Mouse (Mus musculus) stomach, embryonic 15.5 days (tissue): ENCODE measurements around the gene Mff. TPM values are rescaled to one million over a fixed set of nuclear protein-coding genes. Genes with fewer than 3 reads are reported as not detected.

Experiments
- ATAC-seq: fragments of 200-750 bp; cut with Nextera tagmentation; 2 replicates; pipeline ENCODE4 v1.8.0; 2017; ENCODE audit warnings: low read depth, moderate number of reproducible peaks, moderate TSS enrichment; ENCODE audit not compliant: insufficient read depth, low FRiP score
- H3K27ac ChIP-seq: fragments of 300-500 bp; sonication (generic); 2 replicates; pipeline ENCODE4 v1.5.1; 2015; ENCODE audit warnings: mild to moderate bottlenecking, inconsistent platforms
- H3K27me3 ChIP-seq: fragments of 300-500 bp; sonication (generic); replicated peaks from 2 replicates; pipeline ENCODE4 v1.6.1; 2015; ENCODE audit warnings: inconsistent platforms
- H3K36me3 ChIP-seq: fragments of 300-500 bp; sonication (generic); 2 replicates; pipeline ENCODE4 v1.6.1; 2015; ENCODE audit warnings: inconsistent platforms
- H3K4me1 ChIP-seq: fragments of 300-500 bp; sonication (generic); 2 replicates; pipeline ENCODE4 v1.6.1; 2015; ENCODE audit warnings: inconsistent platforms
- H3K4me2 ChIP-seq: fragments of 300-500 bp; sonication (generic); 2 replicates; pipeline ENCODE4 v1.6.1; 2015; ENCODE audit warnings: mild to moderate bottlenecking, inconsistent platforms
- H3K4me3 ChIP-seq: fragments of 300-500 bp; sonication (generic); replicated peaks from 2 replicates; pipeline ENCODE4 v1.5.1; 2015; ENCODE audit warnings: inconsistent platforms
- H3K9ac ChIP-seq: fragments of 300-500 bp; sonication (generic); 2 replicates; pipeline ENCODE4 v1.6.1; 2015; ENCODE audit warnings: inconsistent platforms
- H3K9me3 ChIP-seq: fragments of 300-500 bp; sonication (generic); 2 replicates; pipeline ENCODE4 v1.6.1; 2016; ENCODE audit warnings: inconsistent platforms
- WGBS: fragments of 180-500 bp; shearing (Covaris S2); methylation state at CpG from one replicate; pipeline ENCODE4 v1.1.7; 2015; 5-methylcytosine and 5-hydroxymethylcytosine counted together
- polyA plus RNA-seq: library from polyadenylated mRNA; unstranded; fragments of >200 nt; fragmentation: Nextera tagmentation; extraction: Ambion mirVana; gene quantifications from 2 replicates; pipeline ENCODE4 v1.2.1, GENCODE M21; 2015

The Mff gene
- polyA plus RNA-seq, 1 experiment from 2014 or later, result 175 TPM

- no peaks in the 10 kb centered on the region for H3K9me3 ChIP-seq
- H3K9ac ChIP-seq, result no peak overlapping the region
- H3K27ac ChIP-seq, result no peak overlapping the region
- H3K4me2 ChIP-seq, result no peak overlapping the region
- no peak for ATAC-seq
- H3K4me1 ChIP-seq, result no peaks in the 10 kb centered on the region
- H3K4me3 ChIP-seq, result no peak overlapping the region
- WGBS, result 50% methylated on average over 18 of the region's 18 CpGs
- no peaks in the 10 kb centered on the region for H3K36me3 ChIP-seq
- H3K27me3 ChIP-seq, result no peaks in the 10 kb centered on the region
Measured at GRCm38 (mm10) chr1:82795702-82796443, 71.2 kb downstream of the Mff start.

- Histone ChIP-seq H3K36me3 (no peaks in the 10 kb centered on the region), H3K9ac (no peak overlapping the region), H3K4me1 (no peaks in the 10 kb centered on the region), H3K9me3 (no peaks in the 10 kb centered on the region), H3K27ac (no peak overlapping the region), H3K4me2 (no peak overlapping the region), H3K27me3 (no peaks in the 10 kb centered on the region), H3K4me3 (no peak overlapping the region)
- ATAC-seq, result no peak
- 80% methylated on average over 4 of the region's 4 CpGs for WGBS
Measured at GRCm38 (mm10) chr1:82797088-82797487, 72.4 kb downstream of the Mff start.

DNA sequence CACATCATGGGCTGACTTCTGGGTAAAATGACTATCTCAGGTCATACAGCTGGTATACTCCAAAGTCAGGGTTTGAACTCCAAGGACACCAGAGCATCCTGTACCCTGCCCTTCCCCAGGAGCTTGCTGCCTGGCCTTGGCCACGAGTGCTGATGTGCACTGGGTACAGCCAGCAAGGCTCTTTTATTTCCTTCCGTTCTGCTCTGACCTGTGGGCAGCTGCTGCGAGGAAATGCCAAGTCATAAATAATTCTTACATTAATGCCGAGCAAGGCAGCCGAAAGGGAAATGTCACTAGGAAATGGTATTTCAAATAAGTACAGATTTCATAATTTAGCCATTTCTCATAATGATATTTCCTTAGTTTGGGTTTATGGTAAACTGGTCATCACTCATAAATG lies 73.6 kb downstream of the Mff start:
- ATAC-seq, result no peak
- Histone ChIP-seq H3K9me3 (no peaks in the 10 kb centered on the region), H3K4me2 (no peak overlapping the region), H3K27me3 (no peaks in the 10 kb centered on the region), H3K4me1 (no peaks in the 10 kb centered on the region), H3K4me3 (no peak overlapping the region), H3K36me3 (no peaks in the 10 kb centered on the region), H3K27ac (no peak overlapping the region), H3K9ac (no peak overlapping the region)
- WGBS, result 47% methylated on average over 5 of the region's 5 CpGs

DNA sequence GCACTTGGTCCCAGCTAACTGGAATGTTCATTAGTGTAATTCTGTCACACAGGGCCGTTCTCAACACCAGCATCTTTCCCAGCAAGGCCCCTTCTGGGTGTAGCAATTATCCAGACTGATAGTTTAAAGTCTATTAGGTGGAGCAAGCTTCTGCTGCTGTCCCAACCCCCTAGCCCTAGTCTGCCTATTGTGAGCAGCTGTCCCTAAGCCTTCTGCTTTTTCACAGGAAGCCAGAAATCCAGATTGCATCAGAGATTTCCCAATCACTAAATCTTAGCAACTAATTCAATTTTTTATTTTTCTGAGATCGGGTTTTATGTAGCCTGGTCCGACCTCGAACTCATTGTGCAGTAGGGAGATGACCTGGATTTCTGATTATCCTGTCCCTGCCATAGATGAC lies 74.2 kb downstream of the Mff start:
- WGBS, result 78% methylated on average over 4 of the region's 4 CpGs
- Histone ChIP-seq H3K4me2 (no peak overlapping the region), H3K9me3 (no peaks in the 10 kb centered on the region), H3K9ac (no peak overlapping the region), H3K4me3 (no peak overlapping the region), H3K36me3 (no peaks in the 10 kb centered on the region), H3K27ac (no peak overlapping the region), H3K27me3 (no peaks in the 10 kb centered on the region), H3K4me1 (no peaks in the 10 kb centered on the region)
- no peak for ATAC-seq

DNA sequence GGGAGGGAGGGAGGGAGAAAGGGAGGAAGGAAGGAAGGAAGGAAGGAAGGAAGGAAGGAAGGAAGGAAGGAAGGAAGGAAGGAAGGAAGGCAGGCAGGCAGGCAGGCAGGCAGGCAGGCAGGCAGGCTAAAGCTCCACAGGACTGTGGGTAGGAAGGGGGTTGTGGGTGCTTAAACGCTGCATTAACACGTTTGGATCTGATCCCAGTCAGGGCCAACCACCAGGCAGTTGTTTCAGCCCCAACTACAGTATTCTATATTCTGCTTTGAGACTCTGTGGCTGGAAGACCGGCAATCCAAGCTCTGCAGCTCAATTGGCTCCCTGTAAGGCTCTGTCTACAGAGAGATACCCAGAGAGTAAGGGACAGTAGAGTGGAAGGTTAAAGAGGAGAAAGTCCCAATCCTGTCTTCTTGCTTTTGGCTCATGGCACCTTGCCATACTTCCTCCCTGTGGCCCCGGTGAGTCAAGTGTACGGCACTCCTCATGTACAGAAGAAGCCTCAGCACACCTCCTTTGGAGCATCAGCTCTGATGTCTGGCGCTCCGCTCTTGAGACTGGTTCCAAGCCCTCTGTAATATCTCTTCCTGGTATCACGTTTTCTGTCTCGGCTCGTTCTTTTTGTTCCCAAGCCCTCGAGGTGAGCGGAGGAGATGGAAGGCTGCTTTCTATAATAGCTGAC lies 76.6 kb downstream of the Mff start:
- 76% methylated on average over 12 of the region's 12 CpGs for WGBS
- no peaks in the 10 kb centered on the region for H3K36me3 ChIP-seq
- H3K9ac ChIP-seq, result no peak overlapping the region
- H3K27ac ChIP-seq, result no peak overlapping the region
- ATAC-seq, result no peak
- H3K4me2 ChIP-seq, result no peak overlapping the region
- no peaks in the 10 kb centered on the region for H3K27me3 ChIP-seq
- no peaks in the 10 kb centered on the region for H3K9me3 ChIP-seq
- H3K4me3 ChIP-seq, result no peak overlapping the region
- H3K4me1 ChIP-seq, result no peaks in the 10 kb centered on the region

Other genes starting within 250 kb of the Mff start
- 0.64 and 0.66 TPM in 2 replicates for gene Col4a4, start 138.0 kb upstream of the Mff start, polyA plus RNA-seq
- 0.36 and 0.42 TPM in 2 replicates for gene Col4a3, start 138.0 kb upstream of the Mff start, polyA plus RNA-seq
- 28.3 and 35.1 TPM in 2 replicates for gene Tm4sf20, start 43.6 kb downstream of the Mff start, polyA plus RNA-seq
- not detected in 2 replicates for gene Gm47791, start 46.4 kb downstream of the Mff start, polyA plus RNA-seq
- gene Agfg1, start 114.6 kb downstream of the Mff start, polyA plus RNA-seq, result 27.0 and 27.9 TPM in 2 replicates
- 0.28 TPM in 1 of 2 replicates, not detected in the other for gene A030005L19Rik, start 188.4 kb downstream of the Mff start, polyA plus RNA-seq
- not detected in 2 replicates for gene A030014E15Rik, start 200.0 kb downstream of the Mff start, polyA plus RNA-seq
- not detected in 2 replicates for gene Gm6217, start 206.5 kb downstream of the Mff start, polyA plus RNA-seq
- not detected in 2 replicates for gene A030003K21Rik, start 218.5 kb downstream of the Mff start, polyA plus RNA-seq
- not detected in 2 replicates for gene Gm7544, start 231.1 kb downstream of the Mff start, polyA plus RNA-seq
- not detected in 2 replicates for gene Gm47955, start 235.4 kb downstream of the Mff start, polyA plus RNA-seq